Mouse (Mus musculus) spleen, adult 2 months (tissue): ENCODE measurements around the gene Cnksr3.

ENCODE experiments used
- CTCF ChIP-seq: fragments of 200-500 bp; IDR thresholded peaks from 2 replicates; pipeline ENCODE4 v1.5.1; 2011; ENCODE audit warnings: mild to moderate bottlenecking, inconsistent platforms; ENCODE audit not compliant: insufficient read depth, insufficient read length, insufficient replicate concordance; ENCODE audit errors: extremely low read depth
- POLR2A ChIP-seq: fragments of 200-500 bp; IDR thresholded peaks from 2 replicates; pipeline ENCODE4 v1.6.1; 2011; ENCODE audit warnings: low read depth, low read length, inconsistent platforms

DNA sequence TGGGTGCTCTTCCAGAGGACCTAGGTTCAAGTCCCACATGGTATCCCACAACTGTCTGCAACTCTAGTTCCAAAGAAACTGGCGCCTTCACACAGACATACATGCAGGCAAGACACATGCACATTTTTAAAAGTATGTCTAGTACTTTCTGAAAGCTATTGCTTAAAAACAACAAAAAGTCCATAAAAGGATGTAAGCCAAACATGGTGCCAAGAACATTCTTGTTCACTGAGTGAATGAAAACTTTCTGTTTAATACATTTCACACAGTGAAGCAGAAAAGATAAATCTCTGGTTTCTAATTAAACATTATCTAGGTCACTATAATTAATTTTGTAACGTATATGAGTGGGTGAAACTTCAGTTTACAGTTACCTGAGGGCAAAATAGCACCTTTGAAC lies 76.3 kb downstream of the Cnksr3 start:
- TF ChIP-seq CTCF (no peak), POLR2A (no peak)
